Mouse (Mus musculus): ENCODE results near the gene Fgfrl1.

GRCm38 (mm10) chr5:108707758-108708157 is 15.6 kb downstream of the Fgfrl1 start:
- TF ChIP-seq EP300 (optimal IDR thresholded peaks at IDR 0.05) (no peak), CTCF (IDR thresholded peaks at IDR 0.05; ENCODE audit: low read depth) (no peak)
